Mouse (Mus musculus) brown adipose tissue, adult 24 weeks (tissue): ENCODE data around the gene Rhox9. TPM values are rescaled to one million over a fixed set of nuclear protein-coding genes. Genes with fewer than 3 reads are reported as not detected.
"Not testable (repeated sequence)": the region's sequence is repeated elsewhere in the genome, so short reads cannot be mapped to it uniquely, and the experiment has no call there.

Source experiments
- H3K27ac ChIP-seq: fragments of 200-500 bp; replicated peaks from 2 replicates; pipeline ENCODE4 v1.5.1; 2012; ENCODE audit warnings: low read depth, mild to moderate bottlenecking, low read length
- H3K4me1 ChIP-seq: fragments of 200-500 bp; 2 replicates; pipeline ENCODE4 v1.6.1; 2012; ENCODE audit warnings: low read length, mixed read lengths; ENCODE audit not compliant: control insufficient read depth, insufficient read depth, insufficient read length
- H3K4me3 ChIP-seq: fragments of 200-500 bp; 2 replicates; pipeline ENCODE4 v1.5.1; 2012; ENCODE audit warnings: low read depth, mild to moderate bottlenecking, low read length, moderate library complexity; ENCODE audit not compliant: insufficient read depth
- polyA plus RNA-seq: library from polyadenylated mRNA; stranded (reverse); fragments of >200 nt; gene quantifications from 2 replicates; pipeline ENCODE4 v1.2.4, GENCODE M21; 2012; ENCODE audit not compliant: missing spikeins, insufficient read depth, insufficient read length

The Rhox9 gene
- not detected in 2 replicates for polyA plus RNA-seq

DNA sequence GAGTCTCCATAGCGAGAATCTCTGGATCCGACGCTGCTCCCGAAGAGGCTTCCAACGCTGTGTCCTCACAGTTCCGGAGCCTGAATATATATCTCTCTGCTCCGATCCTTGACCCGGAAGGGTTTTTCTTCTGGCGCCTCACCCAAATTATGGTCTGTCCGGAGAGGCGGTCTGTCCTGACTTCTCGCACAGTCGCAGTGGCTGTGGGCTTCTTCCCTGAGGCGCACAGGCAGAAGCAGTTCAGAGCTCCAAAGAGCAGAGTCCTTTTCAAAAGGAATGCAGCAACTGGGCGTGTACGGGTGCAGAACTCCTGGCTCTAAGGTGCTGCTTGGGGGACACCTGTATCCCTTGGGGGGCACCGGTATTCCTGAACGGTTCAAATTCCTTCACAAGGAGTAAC lies at the start of gene Rhox9:
Gene Rhox9, minus strand, starts transcription at position 101 of the 400 bp plus-strand sequence.
- not testable (repeated sequence) for H3K4me3 ChIP-seq, H3K27ac ChIP-seq, H3K4me1 ChIP-seq

DNA sequence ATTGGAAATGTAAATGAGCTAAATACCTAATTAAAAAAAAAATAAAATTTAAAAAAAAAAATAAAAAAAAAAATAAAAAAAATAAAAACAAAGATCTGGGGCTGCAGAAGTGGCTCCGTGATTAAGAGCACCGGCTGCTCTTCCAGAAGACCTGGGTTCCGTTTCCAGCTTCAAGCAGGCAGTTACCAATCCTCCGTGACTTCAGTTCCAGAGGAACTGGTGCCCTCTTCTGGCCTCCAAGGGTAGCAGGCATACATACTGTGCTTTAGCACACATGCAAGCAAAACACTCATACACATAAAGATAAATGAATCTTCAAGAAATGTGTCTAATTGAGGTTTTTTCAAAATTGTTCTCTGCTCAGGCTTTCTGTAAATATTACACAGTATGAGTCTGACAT lies 14.7 kb upstream of the Rhox9 start:
- Histone ChIP-seq H3K4me3 (no peak overlapping the region), H3K4me1 (no peaks in the 10 kb centered on the region), H3K27ac (no peak overlapping the region)

DNA sequence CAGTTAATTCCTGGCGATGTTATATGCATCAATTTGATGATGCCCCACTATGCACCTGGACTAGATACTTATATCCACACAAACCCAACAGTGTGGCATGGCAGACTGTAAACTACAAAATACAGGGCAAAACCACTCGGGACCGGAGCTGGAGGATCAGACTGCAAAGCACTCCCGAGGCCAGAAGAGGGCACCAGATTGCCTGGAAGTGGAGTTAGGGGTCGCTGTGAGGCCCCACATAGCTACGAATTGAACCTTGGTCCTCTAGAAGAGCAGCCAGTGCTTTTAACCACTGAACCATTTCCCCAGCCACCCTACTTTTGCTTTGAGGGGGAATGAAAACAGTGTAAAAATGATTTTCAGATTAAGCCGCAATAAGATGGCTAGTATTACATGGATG lies 7.0 kb upstream of the Rhox9 start:
- Histone ChIP-seq H3K27ac (no peak overlapping the region), H3K4me1 (no peaks in the 10 kb centered on the region), H3K4me3 (no peak overlapping the region)

DNA sequence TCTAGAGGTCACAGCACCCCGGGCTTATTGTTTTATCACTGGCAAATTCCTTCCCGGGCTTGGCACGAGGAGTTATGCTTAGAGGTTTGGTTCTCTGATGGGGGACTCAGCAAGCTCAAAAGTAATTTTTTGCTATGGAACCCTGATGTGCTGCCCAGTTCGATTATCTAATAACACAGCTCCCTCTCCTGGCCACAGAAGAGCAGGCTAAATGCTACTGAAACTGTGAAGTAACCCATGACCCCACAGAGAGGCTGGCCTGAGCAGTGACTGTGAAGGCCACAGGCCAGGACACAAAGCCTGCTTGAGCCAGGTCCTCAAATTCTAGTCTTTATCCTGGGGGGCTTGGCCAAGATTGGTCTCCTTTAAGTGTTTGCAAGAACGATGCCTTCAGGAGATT lies 2.2 kb upstream of the Rhox9 start:
- no peak overlapping the region for H3K27ac ChIP-seq
- H3K4me3 ChIP-seq = no peak overlapping the region
- no peaks in the 10 kb centered on the region for H3K4me1 ChIP-seq

DNA sequence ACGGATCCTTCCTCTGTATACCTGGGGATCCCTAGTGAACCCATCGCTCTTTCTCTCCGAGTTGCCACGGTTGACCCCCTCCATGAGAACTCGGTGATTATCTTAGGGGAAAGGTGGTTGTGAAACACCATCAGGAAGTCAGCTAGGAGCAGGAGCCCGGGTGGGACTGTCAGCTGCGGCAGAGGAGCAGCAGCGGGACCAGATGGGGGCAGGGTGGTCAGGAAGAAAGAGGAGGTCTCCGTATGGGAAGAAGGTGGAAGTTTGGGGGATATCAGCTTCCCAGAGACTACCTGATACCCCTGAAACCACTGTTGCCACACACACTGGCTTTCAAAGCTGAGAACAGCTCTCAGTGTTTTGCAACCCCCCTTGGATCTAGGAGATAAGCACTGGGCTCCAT lies 4.4 kb downstream of the Rhox9 start, which contains the start of gene Rhox7b:
Gene Rhox7b, minus strand, starts transcription at position 101 of the 400 bp plus-strand sequence.
- H3K4me3 ChIP-seq, H3K27ac ChIP-seq: not testable (repeated sequence)

DNA sequence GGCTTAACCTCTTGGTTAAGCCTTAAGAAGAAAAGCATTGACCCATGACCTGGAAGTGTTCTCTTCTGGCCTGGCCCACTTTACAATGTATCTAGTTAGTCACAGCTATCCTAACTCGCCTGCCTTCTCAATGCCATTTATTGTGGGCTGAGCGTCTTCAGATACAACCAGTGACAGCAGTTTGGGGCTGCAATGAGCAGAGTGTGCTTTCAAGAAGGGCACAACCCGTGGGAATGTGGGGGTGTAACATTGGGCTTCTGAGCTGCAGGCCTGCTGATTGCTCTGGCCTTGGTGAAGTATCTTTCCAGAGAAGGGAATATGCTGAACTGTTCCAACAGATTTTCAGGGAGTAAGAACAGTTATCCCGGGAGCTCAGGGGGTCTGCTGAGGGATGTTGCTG lies 22.7 kb downstream of the Rhox9 start, which contains the start of gene Rhox8:
Gene Rhox8, minus strand, starts transcription at position 101 of the 400 bp plus-strand sequence.
- no peak within 1 kb of the TSS for H3K4me3 ChIP-seq
- no peaks in the 10 kb centered on the region for H3K4me1 ChIP-seq
- H3K27ac ChIP-seq = no peak within 1 kb of the TSS

More for the DNA sequence above, 4.4 kb downstream of the Rhox9 start, which contains the start of gene Rhox7b:
- not testable (repeated sequence) for H3K4me1 ChIP-seq

GRCm38 (mm10) chrX:37871641-37872040 lies 29.9 kb downstream of the Rhox9 start:
- H3K4me1 ChIP-seq = no peaks in the 10 kb centered on the region
- H3K27ac ChIP-seq = no peak overlapping the region
- no peak overlapping the region for H3K4me3 ChIP-seq

Other genes starting within 250 kb of the Rhox9 start
- gene Rhox3h, start 233.0 kb downstream of the Rhox9 start, polyA plus RNA-seq = not detected in 2 replicates
- not detected in 2 replicates for gene Rhox2h, start 228.5 kb downstream of the Rhox9 start, polyA plus RNA-seq
- not detected in 2 replicates for gene Rhox5, start 96.9 kb downstream of the Rhox9 start, polyA plus RNA-seq
- not detected in 2 replicates for gene Rhox6, start 74.9 kb downstream of the Rhox9 start, polyA plus RNA-seq
- gene Rhox7a, start 70.1 kb downstream of the Rhox9 start, polyA plus RNA-seq = not detected in 2 replicates
- gene Rhox8, start 22.8 kb downstream of the Rhox9 start, polyA plus RNA-seq = not detected in 2 replicates
- gene Rhox7b, start 4.5 kb downstream of the Rhox9 start, polyA plus RNA-seq = not detected in 2 replicates
- gene Btg1-ps1, start 117.0 kb upstream of the Rhox9 start, polyA plus RNA-seq = not detected in 2 replicates
- gene Btg1-ps2, start 141.3 kb upstream of the Rhox9 start, polyA plus RNA-seq = not detected in 2 replicates
- not detected in 2 replicates for gene Rhox10, start 164.7 kb upstream of the Rhox9 start, polyA plus RNA-seq
- gene Rhox11, start 183.4 kb upstream of the Rhox9 start, polyA plus RNA-seq = not detected in 2 replicates
- not detected in 2 replicates for gene Rhox12, start 209.1 kb upstream of the Rhox9 start, polyA plus RNA-seq
- not detected in 2 replicates for gene Rhox13, start 219.4 kb upstream of the Rhox9 start, polyA plus RNA-seq